Mouse (Mus musculus) cerebellum, adult 18-20 months (tissue): ENCODE data around the gene Gm29049.
"Not testable (repeated sequence)": the region's sequence is repeated elsewhere in the genome, so short reads cannot be mapped to it uniquely, and the experiment has no call there.

Experiments used
- DNase-seq, 2 experiments: peaks; one replicate each; pipeline ENCODE4 v3.0.0; 2021

The Gm29049 gene

DNA sequence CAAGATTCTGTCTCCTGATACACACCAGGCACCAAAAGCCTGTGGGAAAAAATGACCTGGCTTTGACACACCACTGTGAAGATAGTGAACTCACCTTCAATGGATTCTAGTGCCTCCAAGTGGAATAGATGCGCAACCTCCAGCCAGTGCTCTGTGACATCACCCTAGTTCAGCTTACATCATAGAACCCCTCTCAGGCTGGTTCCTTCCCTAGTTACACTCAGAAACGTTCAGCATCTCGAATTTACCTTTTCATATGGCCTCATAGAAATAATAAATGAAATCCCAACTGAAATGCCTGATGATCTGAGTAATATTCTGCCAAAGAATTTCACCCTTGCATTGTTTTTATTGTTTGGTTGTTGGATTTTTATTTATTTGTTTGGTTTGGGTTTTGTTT is at the start of gene Gm29049:
Gene Gm29049, minus strand, starts transcription at position 101 of the 400 bp plus-strand sequence.
- not testable (repeated sequence) for DNase-seq
